Mouse (Mus musculus): ENCODE measurements at regions not wholly inside any gene's neighbourhood (a gene's known extent, or its start where the extent isn't known, plus 50 kb on each side); places are given as distances from the start of the nearest gene placed in this dataset.

DNA sequence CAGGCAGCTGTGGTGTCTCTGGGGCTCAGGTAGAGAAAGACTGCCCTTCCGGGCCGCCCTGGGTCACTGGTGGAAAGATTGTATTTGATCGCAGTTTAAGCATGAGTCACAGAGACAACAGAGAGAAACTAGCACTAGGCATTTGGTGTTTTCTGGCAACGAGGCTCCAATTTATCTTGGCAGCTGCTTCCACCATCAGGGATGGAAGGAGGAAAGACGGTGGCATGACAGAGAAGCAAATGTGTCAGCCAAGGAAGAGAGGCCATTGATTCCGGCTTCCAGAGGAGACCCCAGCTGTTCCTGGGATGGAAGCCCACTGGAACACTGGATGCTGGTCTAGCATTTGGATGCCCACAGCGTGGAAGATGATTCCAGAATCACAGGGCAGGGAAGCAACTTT, 142.3 kb upstream of the Syt13 start:
- no peak for ATAC-seq (ENCODE audit: insufficient read depth, low read depth)

DNA sequence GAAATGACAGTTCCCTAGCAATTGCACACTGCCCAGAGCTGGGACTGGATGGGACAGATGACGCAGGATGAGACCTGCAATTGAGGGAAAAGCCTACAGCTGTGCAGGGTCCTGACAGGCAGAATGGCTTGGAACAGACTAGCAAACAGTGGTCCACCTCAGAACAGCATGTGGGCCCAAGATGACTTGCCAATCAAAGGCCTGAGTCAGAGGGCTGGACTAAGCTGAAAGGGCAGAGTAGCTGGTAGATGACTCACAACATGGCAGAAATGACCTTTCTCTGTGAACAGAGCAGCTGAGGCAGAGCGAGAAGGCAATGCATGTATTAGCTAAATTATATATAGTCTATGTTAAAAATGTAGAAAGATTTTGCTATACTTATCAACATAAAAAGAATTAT, 138.4 kb upstream of the Syt13 start:
- DNase-seq (ENCODE audit: low spot score) = no peak
- H3K27me3 ChIP-seq (ENCODE audit: control insufficient read depth, insufficient read depth, low read length) = no peaks in the 10 kb centered on the region
- H3K27ac ChIP-seq (ENCODE audit: low read depth) = no peak overlapping the region
- no peaks in the 10 kb centered on the region for H3K36me3 ChIP-seq (replicated peaks; ENCODE audit: control insufficient read depth, insufficient read depth, low read length)
- H3K4me2 ChIP-seq (ENCODE audit: low read depth, low read length) = no peak overlapping the region
- WGBS = 89% methylated on average over 2 of the region's 2 CpGs
- H3K4me3 ChIP-seq (ENCODE audit: low read depth, low read length) = no peak overlapping the region
- TF ChIP-seq EP300 (IDR thresholded peaks at IDR 0.05; ENCODE audit: low read depth) (no peak), CTCF (IDR thresholded peaks at IDR 0.05; ENCODE audit: low read depth) (no peak)
- no peak overlapping the region for H3K9ac ChIP-seq (replicated peaks; ENCODE audit: low read depth, low read length)
- no peak for ATAC-seq (ENCODE audit: insufficient read depth, low read depth)
- H3K4me1 ChIP-seq (ENCODE audit: control insufficient read depth, insufficient read depth) = no peaks in the 10 kb centered on the region
- no peaks in the 10 kb centered on the region for H3K9me3 ChIP-seq (replicated peaks; ENCODE audit: control insufficient read depth, low read length)

More for the DNA sequence above, 142.3 kb upstream of the Syt13 start:
- H3K9ac ChIP-seq (replicated peaks; ENCODE audit: low read depth, low read length) = no peak overlapping the region
- H3K4me3 ChIP-seq (ENCODE audit: low read depth, low read length) = no peak overlapping the region
- no peak for DNase-seq (ENCODE audit: low spot score)
- H3K9me3 ChIP-seq (replicated peaks; ENCODE audit: control insufficient read depth, low read length) = 0 out of 2 replicates have a peak, but pooled peaks cover 3% of the 10 kb centered on the region
- H3K4me1 ChIP-seq (ENCODE audit: control insufficient read depth, insufficient read depth) = no peaks in the 10 kb centered on the region
- WGBS = 59% methylated on average over 7 of the region's 7 CpGs
- no peak overlapping the region for H3K27ac ChIP-seq (ENCODE audit: low read depth)
- H3K4me2 ChIP-seq (ENCODE audit: low read depth, low read length) = no peak overlapping the region
- no peak for TF ChIP-seq EP300 (IDR thresholded peaks at IDR 0.05; ENCODE audit: low read depth)
- TF ChIP-seq CTCF (IDR thresholded peaks at IDR 0.05; ENCODE audit: low read depth) = no peak
- no peaks in the 10 kb centered on the region for H3K27me3 ChIP-seq (ENCODE audit: control insufficient read depth, insufficient read depth, low read length)
- H3K36me3 ChIP-seq (replicated peaks; ENCODE audit: control insufficient read depth, insufficient read depth, low read length) = no peaks in the 10 kb centered on the region

DNA sequence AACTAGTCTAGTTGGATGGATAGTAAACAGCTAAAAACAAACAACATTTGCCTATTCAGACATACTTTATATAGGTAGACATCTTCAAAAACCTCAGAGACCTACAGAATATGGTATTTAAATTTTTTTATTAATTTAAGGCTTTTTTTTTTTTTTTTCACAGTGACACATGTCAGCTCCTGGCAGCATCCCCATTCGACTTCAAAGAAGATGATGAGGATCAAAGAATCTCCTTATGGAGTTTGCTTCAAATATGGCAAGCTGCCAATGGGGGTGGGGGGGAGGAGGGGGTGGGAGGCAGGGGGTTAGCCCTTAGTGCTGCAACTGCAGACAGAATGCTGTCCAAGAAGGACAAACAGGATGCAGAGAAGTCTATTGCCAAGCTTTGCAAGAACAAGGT, 135.8 kb upstream of the Syt13 start:
- Histone ChIP-seq H3K4me3 (ENCODE audit: low read depth, low read length) (no peak overlapping the region), H3K27me3 (ENCODE audit: control insufficient read depth, insufficient read depth, low read length) (no peaks in the 10 kb centered on the region), H3K4me1 (ENCODE audit: control insufficient read depth, insufficient read depth) (no peaks in the 10 kb centered on the region), H3K9ac (replicated peaks; ENCODE audit: low read depth, low read length) (no peak overlapping the region), H3K27ac (ENCODE audit: low read depth) (no peak overlapping the region), H3K36me3 (replicated peaks; ENCODE audit: control insufficient read depth, insufficient read depth, low read length) (no peaks in the 10 kb centered on the region), H3K4me2 (ENCODE audit: low read depth, low read length) (no peak overlapping the region), H3K9me3 (replicated peaks; ENCODE audit: control insufficient read depth, low read length) (no peaks in the 10 kb centered on the region)
- WGBS = 40% methylated on average over 1 of the region's 1 CpGs
- DNase-seq (ENCODE audit: low spot score) (no peak), ATAC-seq (ENCODE audit: insufficient read depth, low read depth) (no peak)
- TF ChIP-seq CTCF (IDR thresholded peaks at IDR 0.05; ENCODE audit: low read depth) = no peak
- no peak for TF ChIP-seq EP300 (IDR thresholded peaks at IDR 0.05; ENCODE audit: low read depth)

DNA sequence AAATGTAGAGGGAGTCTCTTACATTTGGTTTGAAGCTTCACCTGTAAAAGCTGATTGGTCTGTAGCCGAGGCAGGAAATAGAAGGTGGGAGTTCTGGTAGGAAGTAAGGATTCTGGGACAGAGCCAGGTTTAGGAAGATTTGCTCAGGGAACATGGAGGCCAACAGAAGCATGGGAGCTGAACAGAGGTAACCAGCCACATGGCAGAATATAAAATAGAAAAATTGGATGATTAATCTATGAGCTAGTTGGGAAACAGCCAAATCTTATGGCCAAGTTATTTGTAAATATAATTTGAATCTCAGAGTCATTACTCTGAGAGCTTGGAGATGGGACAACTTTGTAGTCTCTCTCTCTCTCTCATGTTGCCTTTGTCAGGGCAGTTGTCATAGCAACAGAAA, 134.9 kb upstream of the Syt13 start:
- Histone ChIP-seq H3K4me2 (ENCODE audit: low read depth, low read length) (no peak overlapping the region), H3K4me1 (ENCODE audit: control insufficient read depth, insufficient read depth) (no peaks in the 10 kb centered on the region), H3K27me3 (ENCODE audit: control insufficient read depth, insufficient read depth, low read length) (no peaks in the 10 kb centered on the region), H3K9me3 (replicated peaks; ENCODE audit: control insufficient read depth, low read length) (no peaks in the 10 kb centered on the region), H3K9ac (replicated peaks; ENCODE audit: low read depth, low read length) (no peak overlapping the region), H3K36me3 (replicated peaks; ENCODE audit: control insufficient read depth, insufficient read depth, low read length) (no peaks in the 10 kb centered on the region), H3K27ac (ENCODE audit: low read depth) (no peak overlapping the region), H3K4me3 (ENCODE audit: low read depth, low read length) (no peak overlapping the region)
- no peak for ATAC-seq (ENCODE audit: insufficient read depth, low read depth)
- TF ChIP-seq CTCF (IDR thresholded peaks at IDR 0.05; ENCODE audit: low read depth) = no peak
- TF ChIP-seq EP300 (IDR thresholded peaks at IDR 0.05; ENCODE audit: low read depth) = no peak
- DNase-seq (ENCODE audit: low spot score) = no peak
- WGBS = 67% methylated on average over 1 of the region's 1 CpGs

DNA sequence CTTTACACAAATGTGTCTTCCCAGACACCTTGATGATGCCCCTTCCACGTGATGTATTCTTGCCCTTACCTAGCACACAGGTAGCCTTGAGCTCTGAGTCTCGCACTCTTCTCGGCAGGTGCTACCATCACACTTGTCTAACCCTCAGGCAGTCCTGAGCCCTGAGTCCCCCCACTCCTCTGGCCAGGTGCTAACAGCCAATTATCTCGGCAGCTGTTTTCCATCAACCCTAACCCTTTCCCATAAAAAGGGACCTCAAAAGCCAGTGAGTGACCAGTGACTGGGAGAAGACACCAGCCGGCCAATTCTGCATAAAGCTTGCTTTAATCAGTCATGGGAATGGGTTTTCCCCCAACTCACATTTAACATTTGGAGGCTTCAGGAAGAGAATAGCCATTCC, 133.4 kb upstream of the Syt13 start:
- Histone ChIP-seq H3K4me1 (ENCODE audit: control insufficient read depth, insufficient read depth) (no peaks in the 10 kb centered on the region), H3K4me2 (ENCODE audit: low read depth, low read length) (no peak overlapping the region), H3K9ac (replicated peaks; ENCODE audit: low read depth, low read length) (no peak overlapping the region), H3K4me3 (ENCODE audit: low read depth, low read length) (no peak overlapping the region), H3K9me3 (replicated peaks; ENCODE audit: control insufficient read depth, low read length) (no peaks in the 10 kb centered on the region), H3K27me3 (ENCODE audit: control insufficient read depth, insufficient read depth, low read length) (no peaks in the 10 kb centered on the region), H3K36me3 (replicated peaks; ENCODE audit: control insufficient read depth, insufficient read depth, low read length) (no peaks in the 10 kb centered on the region), H3K27ac (ENCODE audit: low read depth) (no peak overlapping the region)
- 53% methylated on average over 5 of the region's 5 CpGs for WGBS
- DNase-seq (ENCODE audit: low spot score) (no peak), ATAC-seq (ENCODE audit: insufficient read depth, low read depth) (no peak)
- no peak for TF ChIP-seq CTCF (IDR thresholded peaks at IDR 0.05; ENCODE audit: low read depth)
- no peak for TF ChIP-seq EP300 (IDR thresholded peaks at IDR 0.05; ENCODE audit: low read depth)

DNA sequence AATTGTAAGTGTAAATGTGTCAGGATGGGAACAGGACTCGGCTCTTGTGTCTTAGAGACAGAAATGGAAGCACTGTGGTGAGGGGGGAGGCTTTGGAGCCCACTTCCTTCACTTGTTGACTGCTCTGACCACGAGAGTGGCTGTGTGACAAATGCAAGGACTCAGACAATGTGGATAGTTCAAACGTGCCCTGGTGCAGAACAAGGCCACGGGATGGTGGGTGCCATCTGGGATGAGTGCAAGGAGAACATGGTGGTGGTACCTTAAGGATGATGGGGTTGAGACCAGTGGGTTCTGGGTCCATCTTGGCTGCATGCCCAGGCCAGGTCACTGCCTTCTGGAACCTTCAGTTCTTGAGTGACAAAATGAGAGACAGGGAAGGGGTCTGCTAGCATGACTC, 132.3 kb upstream of the Syt13 start:
- DNase-seq (ENCODE audit: low spot score) (no peak), ATAC-seq (ENCODE audit: insufficient read depth, low read depth) (no peak)
- 54% methylated on average over 4 of the region's 4 CpGs for WGBS
- H3K4me2 ChIP-seq (ENCODE audit: low read depth, low read length) = no peak overlapping the region
- H3K4me3 ChIP-seq (ENCODE audit: low read depth, low read length) = no peak overlapping the region
- no peaks in the 10 kb centered on the region for H3K36me3 ChIP-seq (replicated peaks; ENCODE audit: control insufficient read depth, insufficient read depth, low read length)
- H3K27ac ChIP-seq (ENCODE audit: low read depth) = no peak overlapping the region
- H3K4me1 ChIP-seq (ENCODE audit: control insufficient read depth, insufficient read depth) = no peaks in the 10 kb centered on the region
- no peak overlapping the region for H3K9ac ChIP-seq (replicated peaks; ENCODE audit: low read depth, low read length)
- no peaks in the 10 kb centered on the region for H3K9me3 ChIP-seq (replicated peaks; ENCODE audit: control insufficient read depth, low read length)
- TF ChIP-seq EP300 (IDR thresholded peaks at IDR 0.05; ENCODE audit: low read depth) (no peak), CTCF (IDR thresholded peaks at IDR 0.05; ENCODE audit: low read depth) (no peak)
- H3K27me3 ChIP-seq (ENCODE audit: control insufficient read depth, insufficient read depth, low read length) = no peaks in the 10 kb centered on the region
